Mouse (Mus musculus) layer of hippocampus, adult 2 months (tissue): ENCODE results near the gene Mfsd4b3. TPM values are rescaled to one million over a fixed set of nuclear protein-coding genes. Genes with fewer than 3 reads are reported as not detected.
"Not testable (repeated sequence)": the region's sequence is repeated elsewhere in the genome, so short reads cannot be mapped to it uniquely, and the experiment has no call there.

Experiments
- DNase-seq, 2 experiments: peaks; one replicate each; pipeline ENCODE4 v3.0.0; 2022; ENCODE audit warnings: low spot score in 2 of 2
- H3K27ac ChIP-seq: fragments of 200-600 bp; 2 replicates; pipeline ENCODE4 v1.8.1; 2022
- H3K4me3 ChIP-seq: fragments of 200-600 bp; 2 replicates; pipeline ENCODE4 v1.8.1; 2022; ENCODE audit warnings: mild to moderate bottlenecking
- CTCF ChIP-seq: fragments of 200-600 bp; conservative IDR thresholded peaks from 2 replicates; pipeline ENCODE4 v1.8.1; 2022; ENCODE audit warnings: antibody characterized with exemption, mild to moderate bottlenecking, moderate library complexity
- total RNA-seq, 2 experiments: library from RNA; stranded (reverse); gene quantifications; 2 replicates each; pipeline ENCODE4 v1.2.3; 2021

The Mfsd4b3 gene
- total RNA-seq, 2 experiments from 2014 or later: 0.20 to 0.27 TPM

DNA sequence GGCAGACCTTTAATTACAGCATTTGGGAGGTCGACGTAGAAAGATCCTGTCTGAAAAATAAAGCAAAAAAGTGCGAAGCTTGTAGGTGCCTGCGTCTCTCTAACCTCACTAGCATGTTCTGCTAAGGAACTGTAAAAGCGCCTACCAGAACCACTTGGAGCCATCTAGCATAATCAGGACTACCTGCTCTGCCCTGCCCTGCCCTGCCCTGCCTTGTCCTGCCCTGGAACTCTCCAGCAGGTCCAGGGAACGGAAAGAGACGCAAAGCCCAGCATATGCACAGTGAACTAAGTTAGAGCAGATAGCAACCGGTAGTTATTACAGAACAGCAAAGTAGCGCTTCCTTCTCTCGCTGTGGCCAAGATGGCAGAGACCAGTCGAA is 479 bp upstream of the Mfsd4b3 start:
- DNase-seq: no peak
- H3K4me3 ChIP-seq: peak overlapping the region; percentile 88
- TF ChIP-seq CTCF: no peak
- no peak overlapping the region for H3K27ac ChIP-seq

GRCm38 (mm10) chr10:39958266-39958665 is 1.7 kb downstream of the Mfsd4b3 start:
- Histone ChIP-seq H3K4me3 (no peak overlapping the region), H3K27ac (no peak overlapping the region)
- peak; percentile 77 for TF ChIP-seq CTCF
- DNase-seq: peak in 1 of 2 experiments; percentile 19

DNA sequence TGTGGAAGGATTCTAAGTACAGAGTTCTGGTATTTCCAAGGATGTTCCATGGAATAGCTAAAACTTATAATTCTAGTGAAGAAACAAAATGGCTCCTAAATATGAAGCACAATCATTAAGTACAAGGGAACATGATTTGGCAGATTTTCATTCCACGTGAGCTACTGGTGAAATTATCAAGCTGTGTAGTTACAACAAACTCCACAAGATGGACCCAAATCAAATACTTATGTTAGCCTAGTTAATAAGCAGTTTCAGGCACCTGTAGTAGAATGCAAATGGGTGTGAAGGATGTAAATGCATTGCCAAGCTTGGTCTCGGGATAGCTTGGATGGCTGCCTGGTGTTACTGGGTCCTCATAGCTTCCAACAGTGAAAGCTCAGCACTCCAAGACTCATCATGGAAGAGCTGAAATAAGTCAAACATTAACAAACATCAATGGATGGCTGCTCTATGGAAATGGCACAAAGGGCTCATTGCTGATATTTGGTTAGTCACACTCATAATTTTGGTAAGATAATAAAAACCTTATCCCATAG is 3.5 kb downstream of the Mfsd4b3 start:
- DNase-seq: no peak
- H3K27ac ChIP-seq: no peak overlapping the region
- H3K4me3 ChIP-seq: no peak overlapping the region
- TF ChIP-seq CTCF: peak; percentile 47

DNA sequence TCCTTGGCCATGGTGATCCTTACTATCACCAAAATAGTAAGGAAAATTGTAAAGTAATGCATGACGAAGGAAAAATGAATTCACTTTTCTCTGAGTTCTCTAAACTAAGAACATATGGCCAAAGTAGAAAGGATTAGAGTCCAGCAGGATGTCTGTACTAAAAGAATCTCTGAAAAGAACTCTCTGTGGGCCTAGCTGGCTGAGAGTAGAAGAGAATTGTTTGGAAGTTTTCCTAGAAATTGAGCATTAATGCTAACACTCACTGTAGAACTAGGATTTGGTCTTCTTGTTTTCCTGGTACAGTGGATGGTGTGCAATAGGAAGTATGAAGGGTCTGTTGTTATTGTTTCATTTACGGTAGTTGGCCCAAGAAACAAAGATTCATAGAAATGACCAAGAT is 4.8 kb downstream of the Mfsd4b3 start:
- TF ChIP-seq CTCF: no peak
- no peak for DNase-seq
- no peak overlapping the region for H3K27ac ChIP-seq
- H3K4me3 ChIP-seq: no peak overlapping the region

DNA sequence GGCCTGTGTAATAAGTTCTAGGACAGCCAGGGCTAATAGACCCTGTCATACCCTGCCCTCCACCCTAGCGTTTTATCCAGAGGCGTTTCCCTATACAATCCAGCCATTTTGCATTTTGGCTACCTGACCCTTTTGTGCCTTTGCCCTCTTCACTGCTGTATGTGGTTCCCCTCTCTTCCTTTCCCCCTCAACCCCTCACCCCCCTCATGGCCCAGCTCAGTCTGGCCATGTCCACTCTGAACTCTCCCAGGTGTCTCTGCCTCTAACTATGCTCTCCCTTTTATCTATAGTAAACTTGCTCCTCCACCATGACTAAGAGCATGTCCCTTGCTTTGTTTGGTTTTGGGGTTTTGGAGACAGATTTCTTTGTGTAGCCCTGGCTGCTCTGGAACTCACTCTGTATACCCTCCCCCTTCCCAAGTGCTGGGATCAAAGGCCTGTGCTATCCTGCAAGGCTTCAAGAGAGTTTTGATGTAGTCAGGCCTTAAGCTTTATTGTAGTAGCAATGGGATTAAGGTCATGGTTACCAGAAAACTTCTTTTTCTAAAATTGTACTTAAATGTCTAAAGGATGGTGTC is 10.5 kb downstream of the Mfsd4b3 start:
- Histone ChIP-seq H3K4me3 (no peak overlapping the region), H3K27ac (no peak overlapping the region)
- TF ChIP-seq CTCF: no peak
- no peak for DNase-seq

DNA sequence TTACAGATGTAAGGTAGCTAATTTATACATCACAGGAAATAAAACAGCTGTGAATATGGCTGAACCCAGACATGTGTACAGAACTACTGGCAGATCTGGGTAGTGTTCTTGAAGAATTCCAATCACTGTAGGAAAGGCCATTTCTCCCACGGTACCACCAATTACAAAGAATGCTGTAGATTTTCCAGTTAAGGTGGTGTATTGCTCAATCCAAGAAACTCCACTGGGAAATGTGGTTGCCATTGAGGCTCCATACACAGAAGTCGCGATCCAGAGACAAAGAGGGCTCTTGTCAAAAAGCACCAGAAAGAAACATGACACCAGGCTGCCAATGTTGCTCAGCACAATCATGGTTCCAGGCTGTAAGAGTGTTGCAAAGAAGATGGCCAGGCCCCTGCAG is 12.8 kb downstream of the Mfsd4b3 start:
- not testable (repeated sequence) for H3K27ac ChIP-seq, DNase-seq

GRCm38 (mm10) chr10:39936553-39936952 is 23.4 kb downstream of the Mfsd4b3 start:
- H3K4me3 ChIP-seq: no peak overlapping the region
- DNase-seq: no peak
- no peak overlapping the region for H3K27ac ChIP-seq
- TF ChIP-seq CTCF: no peak

More for the DNA sequence above, 12.8 kb downstream of the Mfsd4b3 start:
- H3K4me3 ChIP-seq: not testable (repeated sequence)

GRCm38 (mm10) chr10:39926616-39927139 is 33.3 kb downstream of the Mfsd4b3 start, which contains the start of gene Mfsd4b2:
TSS of gene Mfsd4b2 (minus strand) at chr10:39926923.
- Histone ChIP-seq H3K27ac (no peak within 1 kb of the TSS), H3K4me3 (peak within 1 kb of the TSS; percentile 36)
- DNase-seq: no peak
- TF ChIP-seq CTCF: 0 out of 2 replicates have a peak, but pooled peaks have one; percentile 6

GRCm38 (mm10) chr10:39924556-39924955 is 35.4 kb downstream of the Mfsd4b3 start:
- not testable (repeated sequence) for DNase-seq, H3K27ac ChIP-seq, H3K4me3 ChIP-seq

DNA sequence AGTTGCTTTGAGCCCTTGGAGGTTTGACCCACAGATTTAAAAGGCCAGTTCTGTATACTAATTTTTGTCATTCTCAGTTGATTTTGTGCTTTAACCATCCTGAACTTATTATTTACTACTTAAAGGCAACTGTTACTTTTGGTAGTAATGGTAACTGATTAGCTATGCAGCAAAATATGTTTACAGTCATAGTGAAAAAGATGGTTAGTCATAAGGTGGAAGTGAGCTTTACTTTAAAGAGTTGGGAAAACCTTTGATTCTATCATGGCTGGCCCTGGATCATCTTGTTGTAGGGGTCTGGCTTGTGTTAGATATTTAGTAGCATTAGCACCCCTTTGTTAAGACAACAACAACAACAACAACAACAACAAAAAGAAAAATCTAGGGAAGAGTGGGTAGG is 47.3 kb downstream of the Mfsd4b3 start:
- no peak for TF ChIP-seq CTCF
- no peak overlapping the region for H3K27ac ChIP-seq
- no peak overlapping the region for H3K4me3 ChIP-seq
- no peak for DNase-seq

DNA sequence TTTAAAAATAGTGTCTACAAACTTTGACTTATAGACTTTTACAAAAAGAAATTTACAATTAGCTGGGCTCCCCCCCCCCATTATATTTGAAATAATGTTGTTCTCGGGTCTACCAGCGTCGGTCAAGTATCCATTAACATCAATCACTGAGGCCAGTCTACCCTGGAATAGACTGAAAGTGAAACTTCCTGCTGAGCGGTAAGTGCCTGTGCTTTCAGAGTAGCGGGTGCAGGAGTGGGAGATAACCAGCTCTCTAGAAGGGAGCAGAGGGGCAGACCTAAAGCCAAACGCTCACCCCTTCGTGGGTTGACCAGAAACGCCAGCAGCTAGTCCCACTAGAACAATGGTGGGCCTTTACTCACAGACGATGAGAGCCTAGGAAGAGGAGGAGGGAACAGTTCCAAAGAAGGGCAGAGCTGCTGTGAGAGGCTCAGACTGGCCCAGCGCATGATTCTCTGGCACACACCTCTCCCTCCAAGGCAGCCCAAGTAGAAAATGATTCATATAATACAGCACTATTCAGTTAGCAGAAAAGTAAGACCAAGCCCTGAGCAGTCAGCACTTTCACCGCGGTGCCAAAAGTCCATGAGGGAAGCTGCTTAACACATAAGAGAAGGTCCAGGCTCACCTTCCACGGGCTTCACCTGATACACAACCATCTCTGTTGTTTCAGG is 51.0 kb downstream of the Mfsd4b3 start:
- DNase-seq: no peak
- Histone ChIP-seq H3K4me3 (no peak overlapping the region), H3K27ac (no peak overlapping the region)

GRCm38 (mm10) chr10:39906799-39907658 is 52.9 kb downstream of the Mfsd4b3 start:
- H3K27ac ChIP-seq: no peak overlapping the region
- H3K4me3 ChIP-seq: no peak overlapping the region
- no peak for TF ChIP-seq CTCF
- DNase-seq: no peak

More for the DNA sequence above, 51.0 kb downstream of the Mfsd4b3 start:
- TF ChIP-seq CTCF: no peak

GRCm38 (mm10) chr10:39904191-39904590 is 55.8 kb downstream of the Mfsd4b3 start:
- Histone ChIP-seq H3K27ac (no peak overlapping the region), H3K4me3 (no peak overlapping the region)
- no peak for DNase-seq
- TF ChIP-seq CTCF: no peak
